Mouse (Mus musculus): ENCODE results near the gene Fam53b.

Fam53b gene

GRCm38 (mm10) chr7:132767233-132767998 is 46.3 kb downstream of the Fam53b start:
- no peak for DNase-seq (ENCODE audit: low read depth, low spot score)

DNA sequence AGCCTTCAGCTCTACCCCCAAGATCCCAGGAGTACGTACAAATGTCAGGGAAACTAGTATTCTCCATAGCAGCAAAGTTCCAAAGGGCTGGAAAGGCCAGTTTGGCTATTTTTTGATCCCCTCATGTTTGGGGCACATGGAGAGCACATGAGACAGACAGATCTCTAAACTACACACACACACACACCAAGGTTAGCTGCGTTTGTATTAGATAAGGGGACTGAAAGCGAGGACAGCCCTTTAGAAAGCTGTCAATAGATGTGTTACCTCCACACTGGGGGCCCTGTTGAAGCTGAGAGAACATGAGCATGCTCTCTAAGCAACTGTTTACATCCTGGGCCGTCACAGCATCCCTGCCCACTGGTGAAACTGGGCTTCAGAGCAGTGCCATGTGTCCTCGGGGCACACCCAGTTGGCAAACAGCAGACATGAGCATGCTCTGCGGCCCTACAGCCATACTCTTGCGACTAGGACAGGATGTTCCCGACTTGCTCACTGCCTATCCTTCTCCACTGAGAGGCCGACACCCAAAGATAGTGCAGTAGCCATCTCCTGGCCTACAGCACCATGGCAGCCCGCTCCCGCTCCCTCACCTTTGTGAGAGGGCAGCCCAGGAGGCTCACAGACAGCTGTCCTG is 47.3 kb downstream of the Fam53b start:
- DNase-seq (ENCODE audit: low read depth, low spot score) = no peak

DNA sequence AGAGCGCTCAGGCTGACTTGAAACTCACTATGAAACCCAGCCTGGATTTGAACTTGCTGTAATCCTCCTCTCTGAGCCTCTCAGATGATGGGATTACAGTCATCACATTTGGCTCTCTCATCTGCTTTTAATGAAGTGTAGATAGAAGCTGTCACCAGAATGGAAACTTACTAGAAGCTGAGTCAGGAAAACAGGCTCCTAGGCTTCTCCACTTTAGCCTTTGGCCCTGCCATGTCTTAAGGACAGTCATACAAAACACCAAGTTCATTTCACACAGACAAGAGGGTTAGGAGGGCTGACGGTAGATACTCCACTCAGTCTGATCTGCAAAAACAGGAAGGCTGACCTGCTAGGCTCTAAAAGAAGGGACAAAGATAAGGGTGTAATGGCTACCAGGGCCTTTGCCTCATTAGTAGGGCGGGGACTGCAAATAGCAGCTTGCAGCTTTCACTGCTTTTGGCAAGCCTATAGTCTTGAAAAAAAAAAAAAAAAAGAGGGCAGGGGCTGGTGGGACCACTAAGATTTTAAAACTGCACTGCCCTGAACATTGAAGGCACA is 48.0 kb downstream of the Fam53b start:
- DNase-seq (ENCODE audit: low read depth, low spot score) = no peak

- DNase-seq (ENCODE audit: low read depth, low spot score) = no peak
These were observed 48.7 kb downstream of the Fam53b start for GRCm38 (mm10) chr7:132764896-132765491.

GRCm38 (mm10) chr7:132764314-132764713 is 49.4 kb downstream of the Fam53b start:
- no peak for DNase-seq (ENCODE audit: low read depth, low spot score)

- DNase-seq (ENCODE audit: low read depth, low spot score) = no peak
These were observed 49.8 kb downstream of the Fam53b start for GRCm38 (mm10) chr7:132763911-132764310.

DNA sequence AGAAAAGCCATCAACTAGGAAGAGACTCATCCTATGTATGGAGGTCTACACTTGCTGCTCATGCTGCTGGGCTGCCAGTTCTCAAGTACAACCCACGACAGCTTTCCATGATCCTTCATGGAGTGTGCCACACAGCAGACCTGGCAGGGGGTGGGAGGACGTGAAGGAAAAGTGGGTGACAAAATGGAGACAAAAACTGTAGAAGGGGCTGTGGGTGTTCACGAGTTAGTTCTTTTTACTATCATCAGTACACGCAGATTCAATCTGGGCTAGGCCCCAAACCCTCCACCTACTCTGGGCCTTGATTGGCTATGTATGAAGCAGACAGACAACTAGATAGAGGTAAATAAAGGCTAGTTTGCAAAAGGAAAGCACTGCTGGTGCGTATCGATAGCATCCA is 50.3 kb downstream of the Fam53b start:
- no peak for DNase-seq (ENCODE audit: low read depth, low spot score)

GRCm38 (mm10) chr7:132761409-132761808 is 52.3 kb downstream of the Fam53b start:
- no peak for DNase-seq (ENCODE audit: low read depth, low spot score)

DNA sequence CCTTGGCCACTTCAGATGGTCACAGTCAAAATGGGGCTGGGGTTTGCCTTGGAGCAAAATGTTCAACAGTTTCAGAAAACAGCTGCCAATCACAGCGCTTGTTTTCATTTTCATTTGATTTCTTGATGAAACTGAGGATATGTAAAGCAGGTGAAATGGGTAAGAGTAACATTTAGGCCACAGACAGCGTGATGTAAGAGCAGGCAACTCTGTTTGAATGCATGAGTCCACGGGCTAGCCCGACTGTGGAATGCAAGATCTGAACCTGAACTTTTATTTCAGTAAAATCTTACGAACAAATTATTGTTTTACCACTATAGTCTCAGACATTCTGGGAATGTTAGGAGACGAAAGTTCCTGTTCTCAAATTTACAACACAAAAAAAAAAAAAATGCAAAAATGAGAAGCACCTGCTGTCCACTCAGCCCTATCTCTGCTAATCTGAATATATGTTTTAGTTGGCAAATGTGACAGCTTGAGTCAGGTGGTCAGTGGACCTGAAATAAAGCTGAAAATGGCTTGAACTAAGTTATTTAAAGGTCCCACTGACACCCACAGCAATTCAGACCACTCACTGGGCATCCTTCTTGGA is 53.0 kb downstream of the Fam53b start:
- DNase-seq (ENCODE audit: low read depth, low spot score) = no peak

- no peak for DNase-seq (ENCODE audit: low read depth, low spot score)
These were observed 53.8 kb downstream of the Fam53b start for GRCm38 (mm10) chr7:132759926-132760325.

DNA sequence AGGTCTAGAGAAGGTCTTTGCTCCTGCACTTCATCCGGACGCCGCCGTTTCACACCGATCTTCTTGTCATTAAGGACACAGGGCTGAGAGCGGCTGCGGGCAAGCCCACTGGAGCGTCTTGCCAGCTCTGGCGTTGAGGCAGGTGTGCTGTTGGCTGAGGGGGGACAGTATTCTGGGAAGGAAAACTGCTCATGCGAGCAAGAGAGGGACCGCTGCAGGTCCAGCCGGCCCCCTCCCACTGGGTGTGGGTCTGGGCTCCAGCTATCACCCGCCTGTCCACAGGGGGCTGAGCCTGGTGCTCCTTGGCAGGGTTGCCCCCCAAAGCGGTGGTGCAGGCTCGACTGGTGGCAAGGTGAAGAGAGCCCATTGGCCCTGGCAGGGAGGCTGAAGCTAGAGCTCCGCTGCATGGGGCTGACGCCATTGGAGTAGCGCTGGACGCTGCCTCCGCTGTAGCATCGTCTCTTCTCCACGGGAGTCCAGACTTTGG is 54.2 kb downstream of the Fam53b start:
- DNase-seq (ENCODE audit: low read depth, low spot score) = no peak

- DNase-seq (ENCODE audit: low read depth, low spot score) = no peak
These were observed 54.8 kb downstream of the Fam53b start for GRCm38 (mm10) chr7:132758875-132759274.

DNA sequence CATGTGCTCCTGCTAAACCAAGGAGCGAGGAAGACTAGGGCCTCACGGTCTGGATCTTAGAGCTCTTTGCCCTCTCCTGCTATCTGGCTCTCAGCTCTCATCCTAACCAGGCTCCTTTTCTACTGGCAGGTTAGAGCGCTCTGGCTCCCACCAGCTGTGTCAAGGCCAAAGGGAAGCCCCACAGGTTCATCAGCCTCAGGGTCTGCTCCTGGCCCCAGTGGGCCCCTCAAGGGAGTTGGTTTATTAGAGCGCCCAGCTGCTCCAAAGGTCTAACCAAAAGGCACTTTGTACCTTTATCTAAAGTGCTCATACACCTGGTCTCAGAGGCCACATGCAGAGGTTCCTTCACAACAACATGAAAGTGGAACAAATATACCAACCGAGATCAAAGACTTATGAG is 57.4 kb downstream of the Fam53b start:
- no peak for DNase-seq (ENCODE audit: low read depth, low spot score)

GRCm38 (mm10) chr7:132754389-132754750 is 59.3 kb downstream of the Fam53b start:
- no peak for DNase-seq (ENCODE audit: low read depth, low spot score)

GRCm38 (mm10) chr7:132753518-132754388 is 59.9 kb downstream of the Fam53b start:
- DNase-seq (ENCODE audit: low read depth, low spot score) = no peak

- DNase-seq (ENCODE audit: low read depth, low spot score) = no peak
These were observed 62.0 kb downstream of the Fam53b start for GRCm38 (mm10) chr7:132751716-132752115.

GRCm38 (mm10) chr7:132749504-132749903 is 64.2 kb downstream of the Fam53b start:
- DNase-seq (ENCODE audit: low read depth, low spot score) = no peak

DNA sequence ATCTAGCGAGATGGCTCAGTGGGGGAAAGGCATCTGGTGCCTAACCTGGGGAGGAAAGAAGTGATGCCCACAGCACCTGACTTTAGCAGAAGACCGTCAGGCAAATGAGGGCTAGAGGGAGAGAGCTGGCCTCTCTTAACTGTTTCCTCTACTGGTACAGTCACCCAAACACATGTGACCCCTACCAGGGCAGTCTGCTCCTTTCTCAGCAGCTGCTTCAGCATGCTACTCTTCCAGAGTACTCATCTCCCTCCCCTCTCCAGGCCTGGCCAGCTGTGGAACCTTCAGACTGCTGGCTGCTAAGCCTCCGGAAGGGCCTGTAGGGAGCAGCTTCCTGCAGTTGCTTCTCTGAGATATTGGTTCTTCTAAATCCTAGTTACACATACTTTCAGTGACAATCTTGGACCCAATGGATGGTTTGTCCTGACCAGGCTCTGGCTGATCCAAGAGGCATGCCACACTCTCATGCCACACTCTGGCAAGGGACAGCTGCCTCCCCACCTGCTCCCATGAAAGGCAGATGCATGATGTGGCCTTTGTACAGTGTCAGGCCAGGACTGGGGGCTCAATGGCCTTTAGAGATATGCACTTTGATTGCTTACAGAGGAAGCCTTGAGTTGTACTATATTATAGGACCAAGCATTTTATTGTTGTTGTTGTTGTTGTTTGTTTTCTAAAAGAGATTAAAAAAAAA is 65.5 kb downstream of the Fam53b start:
- DNase-seq (ENCODE audit: low read depth, low spot score) = no peak

- no peak for DNase-seq (ENCODE audit: low read depth, low spot score)
These were observed 66.6 kb downstream of the Fam53b start for GRCm38 (mm10) chr7:132747096-132747495.

DNA sequence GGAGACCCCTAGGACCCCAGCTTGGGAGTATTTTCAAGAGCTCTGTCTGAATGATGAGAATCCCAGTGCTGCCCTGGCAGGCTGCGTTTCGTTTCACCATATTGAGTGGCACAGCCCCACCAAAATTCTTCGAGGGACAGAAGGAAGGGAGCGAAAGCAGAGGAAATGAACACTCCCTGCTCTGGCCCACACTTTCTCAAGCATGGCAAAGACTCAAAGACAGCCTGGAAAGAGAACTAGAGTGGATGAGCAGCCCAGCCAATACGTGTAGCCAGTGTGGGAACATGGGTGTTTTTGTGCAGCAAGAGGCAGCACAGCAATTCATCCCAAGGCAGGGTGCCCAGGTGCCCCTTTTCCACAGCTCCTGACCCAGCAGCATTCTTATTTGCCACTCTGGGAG is 70.8 kb downstream of the Fam53b start:
- no peak for DNase-seq (ENCODE audit: low read depth, low spot score)

DNA sequence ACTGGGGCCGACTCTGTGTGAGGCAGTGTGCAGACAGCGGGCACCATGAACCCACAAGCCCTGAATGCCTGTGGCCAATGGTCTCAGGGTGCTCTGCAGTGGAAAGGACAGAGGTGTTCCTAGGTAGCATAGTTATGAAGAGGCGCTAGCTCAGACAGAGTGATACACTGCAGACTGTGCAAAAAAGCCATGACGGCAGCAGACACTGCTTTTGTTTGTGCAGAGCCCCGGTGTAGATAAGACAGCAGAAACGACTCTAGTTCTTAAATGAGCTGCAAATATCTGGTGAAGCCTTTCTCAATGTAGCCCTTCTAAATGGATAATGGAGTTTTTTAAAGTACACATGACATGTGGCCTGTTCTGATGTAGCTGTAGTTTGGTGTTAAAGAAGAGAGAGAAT is 73.9 kb downstream of the Fam53b start:
- DNase-seq (ENCODE audit: low read depth, low spot score) = no peak
